Mouse (Mus musculus): ENCODE results near the gene Slc6a21. TPM values are rescaled to one million over a fixed set of nuclear protein-coding genes. Genes with fewer than 3 reads are reported as not detected.

Gene Slc6a21
- total and polyA plus RNA-seq, 3 experiments = not detected

GRCm38 (mm10) chr7:45240109-45240508 is 37.2 kb upstream of the Slc6a21 start:
- no peak for TF ChIP-seq SMC3 (IDR thresholded peaks at IDR 0.05; ENCODE audit: low read depth, low read length)
- no peak for TF ChIP-seq HCFC1 (IDR thresholded peaks at IDR 0.05; ENCODE audit: low read depth, low read length)
- TF ChIP-seq MAX (IDR thresholded peaks at IDR 0.05; ENCODE audit: low read length) = no peak
- TF ChIP-seq NRF1 (IDR thresholded peaks at IDR 0.05; ENCODE audit: low read depth, low read length) = no peak
- no peak for TF ChIP-seq MAFK (IDR thresholded peaks at IDR 0.05; ENCODE audit: insufficient replicate concordance, low read length)
- Histone ChIP-seq H3K9ac (ENCODE audit: insufficient read depth, low read depth) (no peak overlapping the region), H3K27me3 (replicated peaks) (no peaks in the 10 kb centered on the region), H3K4me2 (ENCODE audit: insufficient read depth, low read depth, poor library complexity, severe bottlenecking) (no peak overlapping the region), H3K79me2 (replicated peaks; ENCODE audit: control insufficient read depth, extremely low read depth, insufficient read depth, poor library complexity, severe bottlenecking) (peaks cover 2% of the 10 kb centered on the region; the same call in 1 of the 2 replicates), H3K9me3 (replicated peaks; ENCODE audit: low read length) (peaks cover 7% of the 10 kb centered on the region), H3K36me3 (replicated peaks in 1 of 2; ENCODE audit: control insufficient read depth in 1 of 2, insufficient read depth in 1 of 2, low read length in 1 of 2) (peaks cover 12 to 19% of the 10 kb centered on the region in 2 experiments), H3K4me1 (ENCODE audit: control insufficient read depth in 1 of 2, insufficient read depth in 2 of 2) (peaks cover 19 to 40% of the 10 kb centered on the region in 2 experiments), H3K4me3 (replicated peaks in 1 of 3; ENCODE audit: low read depth in 2 of 3, low read length in 2 of 3, poor library complexity in 1 of 3) (no peak overlapping the region), H3K27ac (ENCODE audit: insufficient read depth, low read depth) (peak overlapping the region; percentile 20; the same call in 1 of the 2 replicates)
- in situ Hi-C loops (cut with MboI; ENCODE audit: low pct_ligation_motif_present, low pct_unique_long_range_greater_than_20kb, low sequenced_read_pairs) = no loop called here
- dilution Hi-C loops (cut with MboI; ENCODE audit: extremely low pct_ligation_motif_present, extremely low pct_unique_long_range_greater_than_20kb, low sequenced_read_pairs) = no loop called here
- DNase-seq (ENCODE audit: extremely low read depth) = no peak

GRCm38 (mm10) chr7:45240633-45241388 is 36.5 kb upstream of the Slc6a21 start, which contains the start of gene Slc6a16:
Slc6a16 (plus strand) TSS chr7:45241085.
- H3K79me2 ChIP-seq (replicated peaks; ENCODE audit: control insufficient read depth, extremely low read depth, insufficient read depth, poor library complexity, severe bottlenecking) = peaks cover 2% of the 10 kb centered on the region; the same call in 1 of the 2 replicates
- H3K9me3 ChIP-seq (replicated peaks; ENCODE audit: low read length) = peaks cover 7% of the 10 kb centered on the region
- no peak within 1 kb of the TSS for H3K9ac ChIP-seq (ENCODE audit: insufficient read depth, low read depth)
- H3K4me3 ChIP-seq (replicated peaks in 1 of 3; ENCODE audit: low read depth in 2 of 3, low read length in 2 of 3, poor library complexity in 1 of 3) = no peak within 1 kb of the TSS
- H3K4me1 ChIP-seq (ENCODE audit: control insufficient read depth in 1 of 2, insufficient read depth in 2 of 2) = peaks cover 17 to 34% of the 10 kb centered on the region in 2 experiments
- in situ Hi-C loops (cut with MboI; ENCODE audit: low pct_ligation_motif_present, low pct_unique_long_range_greater_than_20kb, low sequenced_read_pairs) = no loop called here
- H3K27me3 ChIP-seq (replicated peaks) = no peaks in the 10 kb centered on the region
- TF ChIP-seq USF2 (conservative IDR thresholded peaks at IDR 0.05; ENCODE audit: low read depth, low read length) (no peak), MYC (IDR thresholded peaks at IDR 0.05; ENCODE audit: low read depth, low read length) (no peak), POLR2AphosphoS2 (IDR thresholded peaks at IDR 0.05; ENCODE audit: low read depth, low read length) (no peak), ELF1 (IDR thresholded peaks at IDR 0.05; ENCODE audit: low read depth, low read length) (no peak), HCFC1 (IDR thresholded peaks at IDR 0.05; ENCODE audit: low read depth, low read length) (no peak), IRF4 (IDR thresholded peaks at IDR 0.05; ENCODE audit: low read depth, low read length) (no peak), JUN (IDR thresholded peaks at IDR 0.05; ENCODE audit: insufficient read depth, low read depth, low read length) (no peak), RAD21 (IDR thresholded peaks at IDR 0.05; ENCODE audit: low read depth, low read length) (no peak), PAX5 (IDR thresholded peaks at IDR 0.05; ENCODE audit: low read length) (no peak), ZKSCAN1 (IDR thresholded peaks at IDR 0.05; ENCODE audit: borderline replicate concordance, low read depth, low read length) (no peak), BHLHE40 (IDR thresholded peaks at IDR 0.05; ENCODE audit: low read depth, low read length) (no peak), EP300 (IDR thresholded peaks at IDR 0.05; ENCODE audit: low read length) (no peak)
- dilution Hi-C loops (cut with MboI; ENCODE audit: extremely low pct_ligation_motif_present, extremely low pct_unique_long_range_greater_than_20kb, low sequenced_read_pairs) = no loop called here
- H3K4me2 ChIP-seq (ENCODE audit: insufficient read depth, low read depth, poor library complexity, severe bottlenecking) = peak within 1 kb of the TSS; percentile 6; the same call in 1 of the 2 replicates
- peaks cover 6 to 12% of the 10 kb centered on the region in 2 experiments for H3K36me3 ChIP-seq (replicated peaks in 1 of 2; ENCODE audit: control insufficient read depth in 1 of 2, insufficient read depth in 1 of 2, low read length in 1 of 2)
- DNase-seq (ENCODE audit: extremely low read depth) = no peak
- H3K27ac ChIP-seq (ENCODE audit: insufficient read depth, low read depth) = peak within 1 kb of the TSS; percentile 20; the same call in 1 of the 2 replicates
